Mouse (Mus musculus): ENCODE results near the gene Rnd2.
"Not testable (repeated sequence)": the region's sequence is repeated elsewhere in the genome, so short reads cannot be mapped to it uniquely, and the experiment has no call there.

The Rnd2 gene

DNA sequence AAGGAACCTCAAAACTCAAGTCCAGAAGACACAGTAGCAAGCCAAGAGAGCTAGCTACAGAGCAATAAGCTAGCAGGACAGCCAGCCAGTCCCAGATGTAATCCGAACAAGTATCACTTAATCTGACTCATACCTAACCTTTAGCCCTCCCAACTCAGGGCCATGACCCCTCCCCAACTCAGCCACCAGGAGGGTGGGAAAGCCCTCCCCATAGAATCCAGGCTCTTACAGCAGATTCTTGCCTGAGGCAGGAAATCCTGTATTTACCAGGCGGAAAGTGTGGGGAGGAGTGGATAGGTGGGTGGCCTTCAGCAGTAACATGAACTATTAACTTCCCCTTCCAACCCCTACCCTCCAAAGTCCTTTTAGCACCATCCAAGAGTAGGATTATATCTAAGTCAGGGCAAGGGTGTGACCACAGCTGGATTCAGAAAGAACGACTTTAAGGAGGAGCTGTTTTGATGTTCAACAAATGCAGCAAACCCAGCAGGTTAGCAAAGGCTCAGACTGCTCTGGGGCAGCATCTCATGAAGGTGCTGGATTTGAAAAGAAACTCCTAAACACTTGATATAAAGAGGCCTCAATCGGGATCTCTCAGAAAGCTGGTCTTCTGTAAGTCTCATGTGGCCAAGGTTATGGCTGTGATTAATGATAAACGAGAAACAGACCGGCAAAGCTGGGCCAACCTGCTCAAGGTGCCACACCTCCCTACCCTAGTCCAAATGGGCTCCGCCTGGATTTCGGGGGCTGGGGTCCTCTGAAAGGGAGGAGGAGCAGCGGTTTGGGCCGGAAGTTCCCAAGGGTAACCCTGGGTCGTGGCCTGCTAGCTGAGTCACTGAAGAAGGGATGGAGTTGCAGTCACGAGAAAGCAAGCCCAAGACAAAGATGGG is at the start of gene Rnd2:
Rnd2 (plus strand) TSS at position 789 of the 890 bp plus-strand sequence.
- DNase-seq (ENCODE audit: low spot score), result peak; percentile 64

- DNase-seq (ENCODE audit: low spot score), result no peak
These were observed 49.5 kb upstream of the Rnd2 start for GRCm38 (mm10) chr11:101415306-101415705.

DNA sequence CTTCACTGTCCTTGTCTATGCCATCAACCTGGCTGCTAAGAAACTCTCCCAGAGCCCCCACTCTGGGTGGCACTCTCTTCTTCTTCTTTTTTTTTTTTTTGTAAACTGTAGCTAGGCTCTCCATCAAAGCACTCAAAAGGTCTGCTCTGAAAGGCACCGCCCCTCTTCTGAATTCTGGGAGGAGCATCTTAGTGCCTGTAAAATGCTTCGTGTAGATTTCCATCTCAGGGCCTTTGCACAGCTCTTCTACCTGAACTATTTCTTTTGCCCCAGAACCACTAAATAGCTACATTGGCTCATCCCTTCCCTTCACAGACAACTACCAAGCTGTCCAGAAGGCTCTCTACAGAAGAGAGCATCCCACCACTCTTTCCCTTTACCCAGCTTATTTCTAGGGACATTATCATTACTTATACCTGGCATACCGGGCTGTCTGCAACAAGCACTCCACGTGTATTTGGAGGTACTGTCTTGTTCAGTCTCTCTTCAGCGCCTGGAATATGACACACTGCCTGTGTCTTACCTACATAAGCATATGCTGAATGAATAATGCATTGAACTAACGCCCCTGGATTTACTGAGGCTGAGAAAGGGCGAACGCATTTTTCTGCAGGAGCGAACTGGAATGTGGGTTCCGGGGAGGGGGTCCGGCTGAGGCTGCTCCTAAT is 48.2 kb upstream of the Rnd2 start:
- no peak for DNase-seq (ENCODE audit: low spot score)

GRCm38 (mm10) chr11:101417101-101417855 is 47.5 kb upstream of the Rnd2 start, which contains the start of gene Aarsd1:
Gene Aarsd1 (minus strand): TSS chr11:101417615.
- peak; percentile 85 for DNase-seq (ENCODE audit: low spot score)

DNA sequence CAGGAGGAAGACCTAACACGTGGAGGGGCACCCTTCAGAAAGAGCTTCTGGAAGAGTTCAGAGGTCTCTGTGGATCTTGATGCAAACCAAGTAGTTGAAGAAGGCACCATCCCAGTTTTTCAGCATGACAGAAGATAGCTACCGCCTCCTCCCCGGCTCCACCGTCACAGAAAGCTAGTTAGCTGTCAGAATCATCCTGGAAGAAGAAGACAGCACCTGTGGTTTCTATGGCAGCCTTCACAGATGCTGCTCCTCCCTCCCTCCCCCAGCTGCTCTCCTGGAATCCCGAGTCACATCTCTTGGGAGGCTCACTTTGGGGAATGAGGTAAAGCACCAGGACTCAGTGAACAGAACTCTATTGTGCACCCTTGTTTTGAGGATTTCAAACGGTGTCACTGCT is 45.8 kb upstream of the Rnd2 start:
- DNase-seq (ENCODE audit: low spot score), result no peak

- no peak for DNase-seq (ENCODE audit: low spot score)
These were observed 45.2 kb upstream of the Rnd2 start for GRCm38 (mm10) chr11:101419610-101420009.

DNA sequence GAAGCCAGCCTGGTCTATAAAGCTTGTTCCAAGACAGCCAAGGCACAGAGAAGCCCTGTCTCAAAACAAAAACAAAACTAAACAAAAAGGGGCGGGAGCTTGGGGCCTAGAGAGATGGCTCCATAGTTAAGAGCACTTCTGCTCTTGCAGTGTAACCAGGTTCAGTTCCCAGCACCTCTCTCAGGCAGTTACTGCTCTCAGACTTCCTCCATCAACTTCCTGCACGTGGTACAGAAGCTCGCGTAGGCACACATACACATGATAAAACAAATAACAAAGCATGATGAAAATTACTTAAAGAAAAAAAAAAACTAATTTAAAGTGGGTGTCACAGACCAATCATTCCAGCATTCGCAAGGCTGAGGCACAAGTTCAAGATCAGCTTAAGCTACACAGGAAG is 44.7 kb upstream of the Rnd2 start:
- DNase-seq (ENCODE audit: low spot score), result no peak

- no peak for DNase-seq (ENCODE audit: low spot score)
These were observed 40.5 kb upstream of the Rnd2 start, which contains the start of gene Gm27029 for GRCm38 (mm10) chr11:101424105-101424851. Gene Gm27029 (minus strand): TSS chr11:101424796.

GRCm38 (mm10) chr11:101424925-101425813 is 39.6 kb upstream of the Rnd2 start, which contains the start of the genes Rundc1 and Ptges3l:
Gene Rundc1 (plus strand): TSS chr11:101425085.
Gene Ptges3l (minus strand): TSS chr11:101425333.
- peak; percentile 98 for DNase-seq (ENCODE audit: low spot score)

GRCm38 (mm10) chr11:101426165-101426564 is 38.6 kb upstream of the Rnd2 start:
- DNase-seq (ENCODE audit: low spot score), result no peak

GRCm38 (mm10) chr11:101431327-101431726 is 33.5 kb upstream of the Rnd2 start:
- DNase-seq (ENCODE audit: low spot score), result no peak

GRCm38 (mm10) chr11:101433396-101433795 is 31.4 kb upstream of the Rnd2 start:
- no peak for DNase-seq (ENCODE audit: low spot score)

- DNase-seq (ENCODE audit: low spot score), result no peak
These were observed 29.0 kb upstream of the Rnd2 start for GRCm38 (mm10) chr11:101435831-101436230.

GRCm38 (mm10) chr11:101436916-101437315 is 27.9 kb upstream of the Rnd2 start:
- DNase-seq (ENCODE audit: low spot score), result no peak

DNA sequence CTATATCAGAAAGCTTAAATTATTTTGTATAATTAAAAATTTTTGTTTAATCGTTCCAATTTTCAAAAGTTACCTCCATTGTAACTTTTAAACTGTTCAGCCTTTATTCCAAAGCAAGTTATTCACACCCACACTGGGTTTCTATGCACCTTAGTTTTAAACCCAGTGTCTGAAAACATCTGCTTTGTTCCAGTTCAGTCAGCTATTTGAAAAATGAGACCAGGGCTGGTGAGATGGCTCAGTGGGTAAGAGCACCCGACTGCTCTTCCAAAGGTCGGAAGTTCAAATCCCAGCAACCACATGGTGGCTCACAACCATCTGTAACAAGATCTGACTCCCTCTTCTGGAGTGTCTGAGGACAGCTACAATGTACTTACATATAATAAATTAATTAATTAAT is 26.8 kb upstream of the Rnd2 start:
- not testable (repeated sequence) for DNase-seq (ENCODE audit: low spot score)

DNA sequence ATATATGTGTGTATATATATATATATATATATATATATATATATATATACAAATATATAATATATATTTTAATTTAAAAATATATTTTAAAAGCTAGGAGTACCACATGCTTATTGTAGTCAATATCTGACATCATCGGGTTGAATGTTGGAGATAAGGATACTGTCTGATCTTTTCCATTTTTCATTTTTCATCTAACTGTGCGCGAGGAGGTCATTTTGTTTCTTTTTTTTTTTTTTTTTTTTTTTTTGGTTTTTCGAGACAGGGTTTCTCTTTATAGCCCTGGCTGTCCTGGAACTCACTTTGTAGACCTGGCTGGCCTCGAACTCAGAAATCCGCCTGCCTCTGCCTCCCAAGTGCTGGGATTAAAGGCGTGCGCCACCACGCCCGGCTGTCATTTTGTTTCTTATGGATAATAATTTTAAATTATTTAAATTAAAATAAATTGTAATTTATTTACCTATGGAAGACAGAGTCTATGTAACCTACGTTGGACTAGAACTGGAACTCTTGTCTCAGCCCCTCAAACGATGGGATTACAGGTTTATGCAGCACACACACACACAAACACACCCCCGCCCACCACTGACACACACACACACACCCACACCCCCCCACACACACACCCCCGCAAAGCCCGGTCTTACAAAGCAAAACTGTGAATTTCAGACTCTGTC is 23.2 kb upstream of the Rnd2 start:
- DNase-seq (ENCODE audit: low spot score), result not testable (repeated sequence)

- peak; percentile 99 for DNase-seq (ENCODE audit: low spot score)
These were observed 22.6 kb upstream of the Rnd2 start, which contains the start of gene Rpl27 for GRCm38 (mm10) chr11:101442127-101442693. Gene Rpl27 (plus strand): TSS chr11:101442298.

DNA sequence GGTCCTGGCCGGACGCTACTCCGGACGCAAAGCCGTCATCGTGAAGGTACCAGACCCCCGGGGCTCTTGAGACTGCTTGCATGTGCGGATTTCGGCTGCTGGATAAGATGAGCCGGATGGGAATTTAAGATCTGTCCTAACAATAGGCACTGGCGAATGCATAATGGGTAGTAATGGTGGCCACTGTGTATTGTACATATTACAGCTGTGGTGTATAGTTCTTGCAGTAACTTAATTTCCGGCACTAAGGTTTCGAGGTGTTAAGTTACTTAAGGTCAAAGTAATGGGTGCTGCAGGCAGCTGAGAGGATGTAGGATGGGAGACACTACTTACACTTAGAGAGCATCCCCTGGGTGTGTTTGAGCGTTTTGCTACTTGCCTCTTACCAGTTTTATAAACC is 22.0 kb upstream of the Rnd2 start:
- no peak for DNase-seq (ENCODE audit: low spot score)

DNA sequence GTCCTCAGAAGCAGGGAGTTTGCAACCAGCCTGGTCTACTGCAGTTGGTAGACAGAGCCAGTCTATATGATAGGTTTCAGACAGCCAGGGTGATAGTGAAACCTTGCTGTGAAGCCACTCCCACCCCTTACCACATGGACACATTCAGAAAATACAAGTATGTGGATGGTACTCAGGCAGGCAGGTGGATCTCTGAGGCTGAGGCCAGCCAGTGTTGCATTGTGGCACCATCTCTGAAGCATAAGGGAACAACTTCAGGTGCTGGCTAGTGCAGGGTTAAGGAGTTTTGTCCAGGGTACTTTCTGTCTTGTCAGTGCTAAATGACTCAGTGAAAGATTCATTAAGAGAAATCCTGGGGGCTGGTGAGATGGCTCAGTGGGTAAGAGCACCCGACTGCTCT is 18.5 kb upstream of the Rnd2 start:
- DNase-seq (ENCODE audit: low spot score), result no peak

Data from lung, postnatal 25 days (tissue).